Mouse (Mus musculus): ENCODE measurements around the gene Ppp1r11.

Gene Ppp1r11

DNA sequence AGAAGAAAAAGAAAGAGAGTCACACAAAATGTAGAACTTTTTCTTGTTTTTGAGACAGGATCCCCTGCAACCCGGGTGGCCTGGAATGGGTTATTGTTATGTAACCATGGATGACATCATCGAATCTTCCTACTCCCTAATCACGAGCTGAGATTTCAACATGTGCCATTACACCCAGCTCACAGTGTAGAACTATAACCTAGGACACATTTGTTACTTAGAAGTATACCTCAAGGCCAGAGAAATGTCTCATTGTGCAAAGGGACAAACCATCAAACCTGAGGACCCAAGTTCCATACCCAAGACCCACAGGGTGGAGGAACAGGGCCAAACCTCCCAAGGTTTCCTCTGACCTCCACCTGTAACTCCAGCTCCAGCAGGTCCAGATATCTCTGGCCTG is 47.9 kb downstream of the Ppp1r11 start:
- no peak for TF ChIP-seq GATA4 (IDR thresholded peaks at IDR 0.05; ENCODE audit: insufficient replicate concordance, low read length)

DNA sequence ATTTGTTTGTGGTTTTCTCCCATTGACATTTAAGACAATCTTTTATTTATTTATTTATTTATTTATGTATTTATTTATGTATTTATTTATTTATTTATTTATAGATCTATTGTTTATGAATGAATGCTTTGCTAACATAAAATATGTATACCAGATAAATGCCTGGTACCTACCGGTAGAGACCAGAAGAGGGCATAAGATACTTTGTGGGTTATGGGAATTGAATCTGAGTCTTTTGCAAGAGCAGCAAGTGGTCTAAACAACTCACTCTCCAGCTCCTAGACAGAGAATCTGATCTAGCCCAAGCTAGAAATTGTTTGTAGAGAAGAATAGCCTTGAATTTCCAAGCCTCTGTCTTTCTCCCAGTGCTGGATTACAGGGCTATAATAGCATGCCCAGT is 50.9 kb downstream of the Ppp1r11 start:
- TF ChIP-seq GATA4 (IDR thresholded peaks at IDR 0.05; ENCODE audit: insufficient replicate concordance, low read length) = no peak

GRCm38 (mm10) chr17:36900001-36900400 is 51.5 kb downstream of the Ppp1r11 start:
- no peak for TF ChIP-seq GATA4 (IDR thresholded peaks at IDR 0.05; ENCODE audit: insufficient replicate concordance, low read length)

DNA sequence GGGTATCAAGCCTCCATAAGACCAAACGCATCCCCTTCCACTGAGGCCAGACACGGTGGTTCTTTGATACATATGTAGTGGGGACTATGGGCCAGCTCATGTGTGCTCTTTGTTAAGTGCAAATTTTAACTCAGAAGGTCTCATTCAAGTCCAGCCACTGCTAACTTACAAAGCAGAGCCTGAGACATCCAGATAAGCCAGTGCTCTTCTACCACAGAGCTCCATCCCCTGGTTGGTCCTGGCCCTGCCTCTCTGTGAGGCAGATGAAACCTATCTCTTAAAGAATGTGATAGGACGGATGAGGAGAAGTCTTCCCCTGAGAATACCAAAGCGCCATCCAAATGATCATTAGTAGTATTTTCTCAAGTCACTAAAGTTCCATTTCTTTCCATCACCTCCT is 52.2 kb downstream of the Ppp1r11 start:
- no peak for TF ChIP-seq GATA4 (IDR thresholded peaks at IDR 0.05; ENCODE audit: insufficient replicate concordance, low read length)
